Mouse (Mus musculus) limb, embryonic 11.5 days (tissue): ENCODE data around the gene Antxr2. TPM values are rescaled to one million over a fixed set of nuclear protein-coding genes. Genes with fewer than 3 reads are reported as not detected.

Experiments used
- ATAC-seq: fragments of 200-750 bp; cut with Nextera tagmentation; 2 replicates; pipeline ENCODE4 v1.8.0; 2017; ENCODE audit warnings: low read depth; ENCODE audit not compliant: insufficient number of reproducible peaks, low FRiP score, low TSS enrichment
- DNase-seq: peaks from one replicate; pipeline ENCODE4 v3.0.0-alpha.2; 2015; ENCODE audit warnings: low spot score
- H3K27ac ChIP-seq: fragments of 300-500 bp; sonication (generic); replicated peaks from 2 replicates; pipeline ENCODE4 v1.5.1; 2014; ENCODE audit warnings: low read depth, mild to moderate bottlenecking, low read length
- H3K27me3 ChIP-seq: fragments of 300-500 bp; sonication (generic); 2 replicates; pipeline ENCODE4 v1.6.1; 2014; ENCODE audit warnings: mild to moderate bottlenecking, low read length, mixed read lengths; ENCODE audit not compliant: control insufficient read depth, insufficient read depth
- H3K36me3 ChIP-seq: fragments of 300-500 bp; sonication (generic); 2 replicates; pipeline ENCODE4 v1.6.1; 2014; ENCODE audit warnings: mild to moderate bottlenecking, low read length, moderate library complexity, mixed read lengths; ENCODE audit not compliant: control insufficient read depth, insufficient read depth
- H3K4me1 ChIP-seq: fragments of 300-500 bp; sonication (generic); 2 replicates; pipeline ENCODE4 v1.6.1; 2014; ENCODE audit warnings: low read length, mixed read lengths; ENCODE audit not compliant: control insufficient read depth, insufficient read depth
- H3K4me2 ChIP-seq: fragments of 300-500 bp; sonication (generic); 2 replicates; pipeline ENCODE4 v1.6.1; 2014; ENCODE audit warnings: low read depth, mild to moderate bottlenecking, moderate library complexity; ENCODE audit not compliant: severe bottlenecking
- H3K4me3 ChIP-seq: fragments of 300-500 bp; sonication (generic); 2 replicates; pipeline ENCODE4 v1.5.1; 2014; ENCODE audit warnings: low read depth, low read length
- H3K9ac ChIP-seq: fragments of 300-500 bp; sonication (generic); 2 replicates; pipeline ENCODE4 v1.6.1; 2014; ENCODE audit warnings: mild to moderate bottlenecking, low read length
- H3K9me3 ChIP-seq: fragments of 300-500 bp; sonication (generic); 2 replicates; pipeline ENCODE4 v1.6.1; 2016; ENCODE audit warnings: low read length; ENCODE audit not compliant: control insufficient read depth
- WGBS: fragments of 180-500 bp; shearing (Covaris S2); extraction: QIAGEN DNeasy Blood & Tissue Kit; methylation state at CpG from one replicate; pipeline ENCODE4 v1.1.7; 2014; 5-methylcytosine and 5-hydroxymethylcytosine counted together
- polyA plus RNA-seq: library from polyadenylated mRNA; unstranded; fragments of >200 nt; fragmentation: Nextera tagmentation; extraction: Ambion mirVana; gene quantifications from 2 replicates; pipeline ENCODE4 v1.2.1, GENCODE M21; 2014

The Antxr2 gene
- polyA plus RNA-seq, 1 experiment from 2014 or later: 24.0 TPM

DNA sequence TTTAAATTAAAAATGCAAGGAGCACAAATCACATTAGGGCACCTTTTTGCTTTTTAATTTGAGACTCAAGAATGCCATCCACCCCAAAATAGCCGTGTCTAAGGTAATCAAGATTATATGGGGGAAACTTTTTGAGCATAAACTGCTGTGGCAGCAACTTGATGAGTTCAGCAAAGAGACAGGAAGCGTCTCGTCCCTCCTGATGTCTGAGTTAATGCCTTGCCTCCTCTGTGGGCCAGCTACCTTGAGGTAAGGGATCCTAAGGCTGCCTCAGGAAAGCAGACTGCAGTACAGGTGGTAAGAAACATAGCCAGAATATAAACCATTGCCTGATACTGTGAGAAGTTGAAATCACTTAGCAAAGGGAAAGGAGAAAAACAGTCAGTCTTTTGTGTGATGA is 71.8 kb downstream of the Antxr2 start:
- WGBS: 84% methylated on average over 3 of the region's 3 CpGs
- Histone ChIP-seq H3K27ac (no peak overlapping the region), H3K9me3 (no peaks in the 10 kb centered on the region), H3K4me1 (no peaks in the 10 kb centered on the region; the same call in 1 of the 2 replicates), H3K4me3 (no peak overlapping the region), H3K36me3 (no peaks in the 10 kb centered on the region; the same call in 1 of the 2 replicates), H3K9ac (no peak overlapping the region), H3K4me2 (no peak overlapping the region), H3K27me3 (no peaks in the 10 kb centered on the region)
- ATAC-seq (no peak), DNase-seq (no peak)

DNA sequence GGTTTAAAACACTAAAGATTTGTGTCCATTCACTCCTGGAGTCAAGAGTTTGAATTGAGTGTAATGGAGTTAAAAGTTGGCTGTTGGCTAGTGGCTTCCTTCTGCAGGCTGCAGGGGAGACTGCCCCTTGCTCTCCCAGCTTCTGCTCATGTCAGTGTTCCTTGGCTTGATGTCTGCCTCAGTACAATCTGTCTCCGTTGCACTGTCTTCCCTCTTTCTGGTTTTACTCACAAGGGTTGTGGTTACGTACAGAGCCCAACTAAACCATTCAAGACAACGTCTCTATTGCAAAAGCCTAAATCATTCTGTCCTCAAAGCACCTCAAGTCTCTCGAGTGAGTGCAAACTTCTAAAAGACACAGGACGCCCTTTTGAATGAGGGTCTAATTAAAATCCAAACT is 73.3 kb downstream of the Antxr2 start:
- Histone ChIP-seq H3K9me3 (no peaks in the 10 kb centered on the region), H3K27ac (no peak overlapping the region), H3K27me3 (no peaks in the 10 kb centered on the region), H3K4me2 (no peak overlapping the region), H3K9ac (no peak overlapping the region), H3K4me3 (no peak overlapping the region), H3K36me3 (no peaks in the 10 kb centered on the region; the same call in 1 of the 2 replicates), H3K4me1 (no peaks in the 10 kb centered on the region; the same call in 1 of the 2 replicates)
- WGBS: 72% methylated on average over 5 of the region's 5 CpGs
- DNase-seq: no peak
- ATAC-seq: no peak

DNA sequence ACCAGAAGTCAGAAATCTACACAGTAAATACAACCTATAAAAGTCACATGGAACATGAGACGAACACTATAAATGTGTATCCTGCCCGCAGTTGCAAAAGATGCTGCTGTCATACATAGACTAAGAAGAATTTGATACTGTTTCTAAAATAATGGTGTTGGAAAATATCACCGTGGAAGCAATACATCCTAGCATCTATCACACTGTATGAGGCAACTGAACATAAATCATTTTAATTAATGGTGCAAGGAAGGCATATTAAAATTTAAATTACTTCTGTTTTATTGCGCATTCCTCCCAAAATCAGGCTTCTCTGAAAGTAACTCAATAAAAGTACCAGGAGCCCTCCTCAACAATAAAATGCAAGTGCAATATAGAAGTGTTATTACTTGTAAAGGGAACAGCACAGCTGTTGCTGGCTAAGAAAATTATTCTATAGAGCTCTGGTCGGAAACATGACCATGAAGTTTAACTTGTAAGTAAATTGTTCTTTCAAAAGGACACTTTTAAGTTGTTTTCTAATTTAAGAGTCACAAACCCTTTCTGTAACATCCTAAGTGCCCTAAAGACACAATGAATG is 76.6 kb downstream of the Antxr2 start:
- H3K27ac ChIP-seq: no peak overlapping the region
- H3K9me3 ChIP-seq: no peaks in the 10 kb centered on the region
- H3K4me1 ChIP-seq: no peaks in the 10 kb centered on the region; the same call in 1 of the 2 replicates
- DNase-seq (no peak), ATAC-seq (no peak)
- no peak overlapping the region for H3K4me2 ChIP-seq
- no peak overlapping the region for H3K9ac ChIP-seq
- no peaks in the 10 kb centered on the region; the same call in 1 of the 2 replicates for H3K36me3 ChIP-seq
- WGBS: 62% methylated on average over 5 of the region's 5 CpGs
- no peak overlapping the region for H3K4me3 ChIP-seq
- H3K27me3 ChIP-seq: no peaks in the 10 kb centered on the region

GRCm38 (mm10) chr5:97953241-97953920 is 77.5 kb downstream of the Antxr2 start:
- no peak for ATAC-seq
- Histone ChIP-seq H3K36me3 (no peaks in the 10 kb centered on the region; the same call in 1 of the 2 replicates), H3K4me2 (no peak overlapping the region), H3K27me3 (no peaks in the 10 kb centered on the region), H3K27ac (no peak overlapping the region), H3K4me3 (no peak overlapping the region), H3K9ac (no peak overlapping the region), H3K9me3 (no peaks in the 10 kb centered on the region), H3K4me1 (no peaks in the 10 kb centered on the region; the same call in 1 of the 2 replicates)
- no peak for DNase-seq
- WGBS: 77% methylated on average over 11 of the region's 11 CpGs

DNA sequence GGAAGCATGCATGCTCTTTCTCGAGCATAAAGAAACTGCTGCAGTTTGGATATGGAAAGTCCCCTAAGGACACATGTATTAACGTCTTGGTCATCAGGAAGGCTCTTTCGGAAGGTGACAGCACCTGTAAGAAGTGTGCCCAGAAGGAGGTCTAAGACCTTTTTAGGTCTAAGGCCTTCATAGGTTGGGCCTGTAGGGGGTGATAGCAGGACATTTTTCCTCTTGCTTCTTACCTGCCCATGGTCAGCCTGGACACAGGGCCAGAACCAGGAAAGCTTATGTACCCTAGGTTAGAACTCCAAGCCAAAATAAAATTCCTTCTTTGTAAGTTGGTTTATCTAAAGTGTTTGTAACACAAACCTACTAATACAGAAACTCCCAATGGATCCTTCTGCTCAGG is 83.6 kb downstream of the Antxr2 start:
- Histone ChIP-seq H3K9ac (no peak overlapping the region), H3K36me3 (no peaks in the 10 kb centered on the region), H3K27ac (no peak overlapping the region), H3K4me1 (no peaks in the 10 kb centered on the region), H3K4me2 (no peak overlapping the region), H3K9me3 (no peaks in the 10 kb centered on the region), H3K4me3 (no peak overlapping the region), H3K27me3 (no peaks in the 10 kb centered on the region)
- DNase-seq: no peak
- no peak for ATAC-seq
- WGBS: 78% methylated on average over 3 of the region's 3 CpGs

DNA sequence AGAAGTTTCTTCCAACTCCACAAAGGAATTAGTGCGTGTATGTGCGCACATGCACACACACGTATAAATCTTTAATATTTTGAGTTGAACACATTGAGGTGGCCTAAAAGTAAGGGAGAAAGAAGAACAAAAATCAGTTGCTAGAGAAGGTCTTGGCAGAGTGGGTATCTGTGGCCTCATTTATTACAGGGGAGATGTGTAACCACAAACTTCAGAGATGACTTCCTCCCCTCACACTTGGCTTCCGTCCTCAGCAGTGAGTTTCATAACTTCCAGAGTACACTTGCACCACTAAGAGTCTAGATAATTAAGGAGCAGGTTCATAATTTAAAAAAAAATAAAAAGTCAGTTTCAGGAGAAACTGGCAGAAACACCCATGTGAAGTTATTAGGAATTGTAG is 84.6 kb downstream of the Antxr2 start:
- ATAC-seq: no peak
- 92% methylated on average over 4 of the region's 4 CpGs for WGBS

DNA sequence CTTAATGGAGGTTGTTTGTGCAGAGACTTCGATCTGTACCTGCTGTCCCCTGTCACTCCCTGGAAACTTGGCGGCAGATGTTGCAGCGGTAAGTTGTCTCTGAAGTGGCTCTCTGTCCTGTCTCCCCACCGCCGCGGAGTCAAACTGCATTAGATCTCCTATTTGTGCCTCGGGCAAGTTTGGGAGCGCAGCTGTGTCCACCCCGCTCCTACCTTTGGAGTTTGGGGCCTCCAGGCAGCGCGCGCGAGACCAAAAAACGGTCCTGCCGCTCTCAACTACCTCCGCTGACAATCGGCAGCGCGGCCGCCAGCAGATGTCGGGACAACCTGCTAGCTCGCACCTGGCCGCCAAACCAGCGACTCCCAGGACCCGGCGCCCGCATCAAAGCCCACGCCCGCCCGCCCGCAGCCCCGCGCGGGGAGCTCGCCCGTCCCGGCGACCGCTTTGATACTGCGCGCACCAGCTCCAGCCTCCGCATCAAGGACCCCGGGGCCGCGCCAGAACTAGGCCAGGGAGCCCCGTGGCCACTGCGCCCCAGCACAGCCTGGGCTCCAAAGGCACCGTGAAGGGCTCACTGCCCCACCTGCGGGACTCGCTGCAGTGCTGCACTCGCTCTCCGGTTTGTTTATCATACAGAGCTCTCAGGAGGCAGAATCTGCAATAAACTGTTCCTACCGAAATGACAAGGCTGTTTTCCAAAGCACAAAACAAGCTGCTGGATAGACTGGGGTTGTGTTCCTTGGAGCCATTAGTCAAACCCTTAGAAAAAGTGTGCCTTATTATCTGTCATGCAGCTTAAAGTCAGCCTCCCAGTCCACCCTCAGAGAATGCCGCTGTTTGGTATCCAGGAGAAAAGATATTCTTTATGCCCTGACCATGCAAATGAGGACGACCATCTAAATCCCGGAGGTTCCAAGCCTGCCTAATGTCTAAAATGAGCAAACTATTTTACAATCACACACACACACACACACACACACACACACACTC is 95.4 kb downstream of the Antxr2 start:
- Histone ChIP-seq H3K4me3 (peak overlapping the region; percentile 44), H3K36me3 (no peaks in the 10 kb centered on the region), H3K4me1 (0 out of 2 replicates have a peak, but pooled peaks cover 4% of the 10 kb centered on the region), H3K9ac (peak overlapping the region; percentile 55), H3K27me3 (no peaks in the 10 kb centered on the region), H3K4me2 (peak overlapping the region; percentile 89), H3K9me3 (no peaks in the 10 kb centered on the region), H3K27ac (no peak overlapping the region)
- peak; percentile 72 for DNase-seq
- WGBS: 4% methylated on average over 54 of the region's 56 CpGs
- 0 out of 2 replicates have a peak, but pooled peaks have one; percentile 77 for ATAC-seq

More for the DNA sequence above, 84.6 kb downstream of the Antxr2 start:
- Histone ChIP-seq H3K9ac (no peak overlapping the region), H3K27me3 (no peaks in the 10 kb centered on the region), H3K27ac (no peak overlapping the region), H3K9me3 (no peaks in the 10 kb centered on the region), H3K4me2 (no peak overlapping the region), H3K4me3 (no peak overlapping the region), H3K36me3 (no peaks in the 10 kb centered on the region), H3K4me1 (no peaks in the 10 kb centered on the region)
- no peak for DNase-seq

DNA sequence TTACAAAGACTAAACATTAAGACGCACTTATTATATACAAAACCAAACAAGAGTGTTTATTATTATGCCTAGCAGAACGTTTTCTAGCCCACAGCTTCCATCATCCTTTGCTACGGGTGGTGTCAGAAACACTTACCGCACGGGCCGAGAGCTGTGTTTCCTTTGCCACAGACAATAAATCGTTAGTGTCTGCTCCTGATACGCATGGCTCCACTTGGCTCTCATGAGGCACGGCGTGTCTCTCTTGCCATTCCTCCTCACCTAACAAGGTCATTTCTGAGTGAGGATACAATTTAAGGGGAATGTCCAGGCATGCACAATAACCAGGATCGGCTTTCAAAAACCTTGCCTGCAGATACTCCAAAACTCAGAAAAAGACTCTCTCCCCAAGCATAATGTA is 113.2 kb downstream of the Antxr2 start:
- no peak for DNase-seq
- H3K27me3 ChIP-seq: no peaks in the 10 kb centered on the region
- WGBS: 39% methylated on average over 11 of the region's 11 CpGs
- ATAC-seq: no peak
- no peak overlapping the region for H3K27ac ChIP-seq
- H3K4me3 ChIP-seq: no peak overlapping the region
- no peaks in the 10 kb centered on the region for H3K36me3 ChIP-seq
- H3K9me3 ChIP-seq: no peaks in the 10 kb centered on the region
- no peak overlapping the region for H3K9ac ChIP-seq
- H3K4me1 ChIP-seq: no peaks in the 10 kb centered on the region
- H3K4me2 ChIP-seq: no peak overlapping the region
